26 mouse cellular contexts compared by ENCODE assay signal in the genomic region with DNA sequence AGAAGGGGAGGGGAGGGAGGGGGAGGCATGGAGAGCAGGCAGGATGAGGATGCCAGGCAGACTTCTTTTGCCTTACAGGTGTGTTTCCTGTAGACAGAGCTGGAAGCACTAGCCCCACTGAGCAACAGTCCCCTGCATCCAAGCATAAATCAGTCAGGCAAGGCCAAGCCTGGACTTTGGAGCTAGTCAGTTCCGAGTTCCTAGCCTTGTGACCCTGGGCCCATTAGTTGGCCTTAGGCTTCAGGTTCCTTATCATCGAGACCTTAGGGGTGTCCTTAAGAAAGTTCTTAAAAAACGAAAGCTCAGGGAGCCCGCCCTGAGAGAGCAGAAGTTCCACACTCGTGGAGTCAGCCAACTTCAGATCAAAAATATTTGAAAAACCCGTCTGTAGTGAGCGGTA. TPM values are rescaled to one million over a fixed set of nuclear protein-coding genes. Genes with fewer than 3 reads are reported as not detected.
"Had no signal": no experiment of that assay in that cellular context is flagged by ENCODE, and none has a peak within 500 bp of the region (broad histone marks: within the 10 kb centered on the region; RNA-seq: fewer than 3 reads in every experiment).

No protein-coding gene starts in this region.

- H3K27me3 ChIP-seq: limb, embryonic 13.5 days; liver, embryonic 13.5 days; neural tube, embryonic 12.5 days; neural tube, embryonic 15.5 days; stomach, embryonic 15.5 days had no signal

- DNase-seq: layer of hippocampus, adult 9-11 months; liver; liver, embryonic 13.5 days; lung, adult 2 months; lung, postnatal 14 days; lung, postnatal 4 days; midbrain, embryonic 14.5 days; right cerebral cortex, adult 18-20 months; right cerebral cortex, postnatal 14 days; right cerebral cortex, postnatal 4 days; spleen, adult 18-20 months; thymus, postnatal 25 days had no signal

- H3K36me3 ChIP-seq: limb, embryonic 10.5 days; limb, embryonic 13.5 days; liver, embryonic 13.5 days; neural tube, embryonic 12.5 days; neural tube, embryonic 15.5 days; stomach, embryonic 15.5 days had no signal

- H3K4me1 ChIP-seq: limb, embryonic 13.5 days; liver, embryonic 13.5 days; neural tube, embryonic 12.5 days; neural tube, embryonic 15.5 days; stomach, embryonic 15.5 days had no signal

- H3K4me3 ChIP-seq: layer of hippocampus, adult 2 months; limb, embryonic 10.5 days; limb, embryonic 13.5 days; liver, embryonic 13.5 days; neural tube, embryonic 12.5 days; neural tube, embryonic 15.5 days; stomach, embryonic 15.5 days had no signal

- H3K27ac ChIP-seq: kidney, postnatal 0 days; layer of hippocampus, adult 2 months; limb, embryonic 10.5 days; limb, embryonic 13.5 days; liver, embryonic 13.5 days; neural tube, embryonic 12.5 days; neural tube, embryonic 15.5 days; stomach, embryonic 15.5 days had no signal

RNA-seq across cellular contexts. Expression of a gene that starts 34.2 kb away (rescaled TPM):
- total RNA-seq: megakaryocyte progenitor cell, adult 5-6 weeks; megakaryocyte-erythroid progenitor cell, adult 5-6 weeks had no signal
- polyA plus RNA-seq: intestine, embryonic 16.5 days; kidney, postnatal 0 days; large intestine, adult 2 months; limb, embryonic 10.5 days; liver, embryonic 13.5 days; liver, embryonic 16.5 days; lung, embryonic 16.5 days; stomach, embryonic 15.5 days; thymus, postnatal 0 days had no signal
